Mouse (Mus musculus) heart, postnatal 36 days (tissue): Measurements from ENCODE around the gene Ccnt1. TPM values are rescaled to one million over a fixed set of nuclear protein-coding genes. Genes with fewer than 3 reads are reported as not detected.
"Not testable (repeated sequence)": the region's sequence is repeated elsewhere in the genome, so short reads cannot be mapped to it uniquely, and the experiment has no call there.

Experiments
- DNase-seq, 2 experiments: peaks; one replicate each; pipeline ENCODE4 v3.0.0; 2021 to 2022
- intact Hi-C: fragments of 180-260 bp; cut with DNase I; formaldehyde crosslinking; loops from one replicate; pipeline ENCODE4 v1.15.1; 2025
- total RNA-seq, 2 experiments: library from RNA; stranded (reverse); gene quantifications; 2 replicates each; pipeline ENCODE4 v1.2.3; 2021

The Ccnt1 gene
- total RNA-seq, 2 experiments from 2014 or later = 27.6 to 32.1 TPM

GRCm38 (mm10) chr15:98600036-98600709 is 29.4 kb upstream of the Ccnt1 start:
- DNase-seq = no peak
- intact Hi-C loops = loop anchor here (2.0 kb wide), 1 partner anchor 17 kb away; no protein-coding TSS in a partner anchor

- intact Hi-C loops = no loop called here
- no peak for DNase-seq
Observed at GRCm38 (mm10) chr15:98596609-98597008, 25.9 kb upstream of the Ccnt1 start.

- intact Hi-C loops = no loop called here
- DNase-seq = no peak
Observed at GRCm38 (mm10) chr15:98595049-98595448, 24.3 kb upstream of the Ccnt1 start.

GRCm38 (mm10) chr15:98594193-98594592 is 23.5 kb upstream of the Ccnt1 start:
- intact Hi-C loops = no loop called here
- DNase-seq = no peak

GRCm38 (mm10) chr15:98591396-98591795 is 20.7 kb upstream of the Ccnt1 start:
- intact Hi-C loops = no loop called here
- no peak for DNase-seq

- intact Hi-C loops = no loop called here
- no peak for DNase-seq
Observed at GRCm38 (mm10) chr15:98589640-98590336, 19.1 kb upstream of the Ccnt1 start.

- intact Hi-C loops = no loop called here
- no peak for DNase-seq
Observed at GRCm38 (mm10) chr15:98587751-98588150, 17.0 kb upstream of the Ccnt1 start.

DNA sequence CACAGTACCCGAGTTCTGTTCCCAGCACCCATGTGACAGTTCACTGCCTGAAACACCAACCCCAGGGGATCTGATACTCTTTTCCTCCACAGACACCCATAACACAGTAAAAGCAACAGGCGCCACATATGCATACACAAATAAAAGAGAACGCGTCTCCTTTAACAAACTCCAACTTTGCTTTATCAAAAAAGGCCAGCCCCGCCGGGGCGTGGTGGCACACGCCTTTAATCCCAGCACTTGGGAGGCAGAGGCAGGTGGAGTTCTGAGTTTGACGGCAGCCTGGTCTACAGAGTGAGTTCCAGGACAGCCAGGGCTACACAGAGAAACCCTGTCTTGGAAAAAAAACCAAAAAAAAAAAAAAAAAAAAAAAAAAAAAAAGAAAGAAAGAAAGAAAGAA is 15.4 kb upstream of the Ccnt1 start:
- DNase-seq, intact Hi-C loops: not testable (repeated sequence)

DNA sequence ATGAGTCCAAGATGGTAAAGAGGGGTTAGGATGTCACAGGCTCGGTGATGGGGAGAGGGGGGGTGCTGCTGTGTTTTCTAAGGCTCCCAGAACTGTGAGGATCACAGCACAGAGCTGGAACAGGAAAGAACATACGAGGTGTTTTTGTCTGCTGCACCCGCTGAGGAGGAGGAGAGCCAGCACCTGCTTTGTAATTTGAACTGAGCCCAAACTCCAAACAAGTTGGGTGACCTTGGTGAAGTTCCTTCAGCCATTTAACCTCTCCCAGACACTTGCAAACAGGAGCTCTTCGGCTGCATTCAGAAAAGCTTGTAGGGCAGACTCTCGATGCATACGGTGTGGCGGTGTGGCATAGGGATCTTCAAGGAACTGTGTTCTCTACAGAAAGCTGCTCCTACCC is 14.7 kb upstream of the Ccnt1 start:
- intact Hi-C loops = no loop called here
- DNase-seq = no peak

DNA sequence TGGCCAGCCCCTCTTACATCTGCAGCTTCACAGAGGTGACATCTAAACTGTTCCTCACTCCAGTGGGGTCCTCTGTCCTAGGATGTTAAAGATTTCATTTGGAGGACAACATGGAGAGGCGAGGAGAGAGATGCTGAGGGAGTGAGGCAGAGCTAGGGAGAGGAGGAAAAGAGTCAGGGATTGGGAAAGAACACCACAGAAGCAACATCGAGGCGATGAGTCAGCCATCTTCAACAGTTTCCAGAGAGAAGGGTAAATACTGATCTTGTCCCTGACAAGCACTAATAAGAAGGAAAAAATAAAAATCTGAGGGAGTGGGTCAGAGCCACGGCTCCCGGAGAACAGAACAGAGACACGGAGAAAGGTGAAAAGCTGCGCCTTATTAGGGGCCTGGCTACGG is 12.3 kb upstream of the Ccnt1 start:
- no peak for DNase-seq
- intact Hi-C loops = loop anchor here (2.0 to 5.0 kb wide), 2 partner anchors 18 to 114 kb away; no protein-coding TSS in a partner anchor

DNA sequence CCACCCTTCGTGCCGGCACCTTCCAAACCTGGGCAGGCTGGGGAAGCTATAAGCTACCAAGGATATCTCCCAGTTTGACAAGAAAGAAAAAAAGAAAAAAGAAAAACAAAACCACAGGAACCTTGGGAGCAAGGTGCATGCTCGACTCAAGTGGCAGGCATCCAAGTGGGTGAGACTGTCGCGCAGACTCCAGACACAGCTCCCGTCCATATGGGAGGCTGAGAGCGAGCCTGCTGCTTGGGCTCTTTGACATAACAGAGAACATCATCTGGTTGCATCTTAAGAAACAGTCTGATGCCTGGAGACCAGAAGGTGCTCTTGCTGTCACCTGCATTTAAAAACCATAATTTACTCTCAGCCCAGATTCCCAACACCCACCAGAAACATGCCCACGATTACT is 11.7 kb upstream of the Ccnt1 start:
- intact Hi-C loops = loop anchor here (2.0 to 5.0 kb wide), 2 partner anchors 18 to 115 kb away; no protein-coding TSS in a partner anchor
- no peak for DNase-seq

- peak; percentile 77 to 80 for DNase-seq
- intact Hi-C loops = loop anchor here (1.0 to 5.0 kb wide), 2 partner anchors 36 to 117 kb away; no protein-coding TSS in a partner anchor
Observed at GRCm38 (mm10) chr15:98579795-98580464, 9.2 kb upstream of the Ccnt1 start.

DNA sequence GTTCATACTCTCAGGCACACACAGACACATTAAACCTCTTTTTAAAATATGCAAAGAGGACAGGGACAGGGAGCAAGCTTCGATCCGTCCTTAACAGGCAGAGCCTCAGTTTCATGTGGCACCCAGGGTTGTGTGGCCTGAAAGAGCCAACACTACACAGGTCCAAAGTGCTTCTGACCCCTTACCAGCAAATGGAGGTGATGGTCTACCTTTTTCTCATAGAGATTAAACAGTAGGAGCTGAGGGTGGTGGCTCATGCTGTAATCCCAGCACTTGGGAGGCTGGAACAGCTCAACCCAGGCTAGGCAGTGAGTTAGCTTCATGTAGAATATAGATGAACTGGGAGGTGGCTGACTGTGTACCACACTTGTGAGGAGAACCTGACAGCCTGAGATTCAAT is 8.6 kb upstream of the Ccnt1 start:
- intact Hi-C loops = no loop called here
- DNase-seq = no peak

DNA sequence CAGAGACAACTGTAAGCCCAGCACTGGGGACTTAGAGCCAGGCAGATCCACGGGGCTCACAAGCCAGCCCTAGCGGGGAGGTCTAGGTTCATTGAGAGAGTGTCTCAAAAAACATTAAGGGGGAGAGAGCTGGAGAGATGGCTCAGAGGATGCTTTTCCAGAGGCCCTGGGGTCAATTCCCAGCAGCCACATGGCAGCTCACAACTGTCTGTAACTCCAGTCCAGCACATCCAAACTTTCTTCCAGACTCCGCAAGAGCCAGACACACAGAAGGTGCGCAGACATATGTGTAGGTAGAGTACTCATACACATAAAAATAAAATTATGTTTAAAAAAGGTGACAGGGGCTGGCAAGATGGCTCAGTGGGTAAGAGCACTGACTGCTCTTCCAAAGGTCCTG is 2.6 kb upstream of the Ccnt1 start:
- DNase-seq = no peak
- intact Hi-C loops = no loop called here

DNA sequence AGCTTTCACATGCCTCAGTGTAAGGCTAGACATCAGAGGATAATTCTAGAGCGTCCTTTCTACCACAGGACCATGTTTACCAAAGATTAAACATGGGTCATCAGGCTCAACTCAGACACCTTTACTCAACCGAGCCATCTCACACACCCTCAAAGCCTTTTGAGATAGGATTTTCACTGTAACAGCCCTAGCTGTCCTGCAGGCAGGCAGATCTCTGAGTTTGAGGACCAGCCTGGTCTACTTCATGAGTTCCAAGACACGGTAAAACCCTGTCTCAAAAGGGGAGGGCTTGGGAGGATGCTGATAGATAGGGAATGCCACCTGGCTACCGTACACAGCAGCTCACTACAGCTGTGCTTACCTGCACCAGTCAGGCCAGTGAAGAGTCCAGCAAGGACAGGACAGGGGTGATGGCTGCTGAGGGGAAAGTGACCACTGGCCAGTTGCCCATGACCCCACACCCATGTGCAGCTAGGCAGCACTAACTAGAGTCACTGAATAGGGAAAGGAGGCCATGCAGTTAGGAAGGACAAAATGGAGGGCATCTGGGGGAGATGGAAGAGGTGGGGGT is 843 bp downstream of the Ccnt1 start:
- intact Hi-C loops = loop anchor here (5.0 kb wide), 2 partner anchors 58 to 127 kb away; no protein-coding TSS in a partner anchor
- DNase-seq = no peak

DNA sequence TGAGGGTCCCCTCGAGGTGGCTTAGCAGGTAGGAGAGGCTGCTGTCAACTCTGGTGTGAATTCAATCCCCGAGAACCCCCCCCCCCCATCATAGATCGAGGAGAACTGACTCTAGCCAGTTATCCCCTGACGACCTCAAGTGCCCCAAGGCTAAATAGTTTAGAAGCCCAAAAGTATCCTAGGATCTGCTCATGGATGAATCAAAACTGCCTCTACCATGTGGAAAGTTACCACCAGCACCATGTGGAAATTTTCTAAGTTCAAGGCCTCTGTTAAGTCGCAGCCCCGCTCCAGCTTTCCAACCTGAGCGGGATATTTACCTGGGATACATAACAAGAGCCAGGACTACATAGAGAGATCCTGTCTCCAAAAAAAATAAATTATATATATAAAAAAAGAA is 1.5 kb downstream of the Ccnt1 start:
- intact Hi-C loops = loop anchor here (5.0 kb wide), 2 partner anchors 57 to 128 kb away; no protein-coding TSS in a partner anchor
- no peak for DNase-seq

- intact Hi-C loops = loop anchor here (5.0 kb wide), 2 partner anchors 56 to 129 kb away; no protein-coding TSS in a partner anchor
- DNase-seq = no peak
Observed at GRCm38 (mm10) chr15:98568256-98569033, 2.3 kb downstream of the Ccnt1 start.

DNA sequence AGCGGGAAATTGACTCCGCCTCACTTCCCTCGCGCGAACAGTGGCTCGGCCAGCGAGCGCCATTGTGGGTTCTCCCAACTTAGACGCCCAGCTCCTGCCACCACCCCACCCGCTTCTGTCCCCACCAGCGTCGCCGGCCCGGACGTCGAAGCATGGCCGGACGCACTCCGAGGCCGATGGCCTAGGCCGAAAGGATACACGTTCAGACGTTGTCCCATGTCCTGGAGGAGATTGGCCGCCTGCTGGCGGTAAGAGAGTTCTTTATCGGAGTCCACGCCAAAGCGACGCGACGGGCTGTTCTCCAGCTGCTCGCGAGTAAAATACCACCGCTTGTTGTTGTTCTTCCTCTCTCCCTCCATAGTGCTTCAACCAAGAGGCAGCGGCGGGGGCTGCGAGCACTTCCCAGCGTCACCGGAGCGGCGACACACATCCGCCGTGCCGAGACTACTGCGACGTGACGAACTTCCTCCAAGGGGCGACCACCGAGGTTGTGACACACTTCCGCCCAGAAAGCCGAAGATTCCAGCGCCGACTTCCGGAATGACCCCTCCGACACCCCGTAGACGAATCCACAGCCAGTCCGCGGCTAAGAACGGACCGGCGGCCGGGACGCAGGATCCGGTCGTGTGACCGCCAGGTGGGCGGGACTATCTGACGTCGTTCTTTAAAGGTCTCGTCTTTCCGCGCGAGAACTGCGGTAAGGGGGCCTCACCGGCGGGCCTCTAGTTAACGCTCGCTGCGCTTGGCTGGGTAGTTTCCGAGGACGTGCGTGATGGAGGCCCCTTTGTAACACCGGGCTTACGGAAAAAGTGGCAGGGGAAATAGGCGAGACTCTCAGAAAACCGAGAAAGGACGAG is 3.2 kb downstream of the Ccnt1 start:
- intact Hi-C loops = loop anchor here (1.0 to 5.0 kb wide), 3 partner anchors 34 to 130 kb away; no protein-coding TSS in a partner anchor
- DNase-seq = peak; percentile 99 to 100

DNA sequence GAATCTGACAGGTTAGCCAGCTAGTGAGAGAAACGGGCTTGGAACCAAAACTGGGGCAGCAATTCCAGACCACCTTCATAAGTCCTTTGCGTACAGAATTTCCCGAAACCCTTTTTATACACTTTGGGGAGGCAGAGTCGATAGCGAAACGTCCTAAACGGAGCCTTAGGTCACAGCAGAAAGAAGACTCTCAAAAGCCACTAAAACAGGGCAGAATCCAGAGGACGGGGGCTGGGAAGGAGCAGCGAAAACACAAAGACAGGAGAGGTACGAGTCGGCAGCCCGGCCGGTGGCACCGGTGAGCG is 3.8 kb downstream of the Ccnt1 start:
- intact Hi-C loops = loop anchor here (1.0 to 5.0 kb wide), 3 partner anchors 34 to 130 kb away; no protein-coding TSS in a partner anchor
- no peak for DNase-seq
